Mouse (Mus musculus): ENCODE measurements at regions not wholly inside any gene's neighbourhood (a gene's known extent, or its start where the extent isn't known, plus 50 kb on each side); places are given as distances from the start of the nearest gene placed in this dataset.

- no peak for ATAC-seq (ENCODE audit: low TSS enrichment)
Measured at GRCm38 (mm10) chr17:49215281-49215680, 212.9 kb upstream of the Mocs1 start.

- ATAC-seq (ENCODE audit: low TSS enrichment) = peak; percentile 93
Measured at GRCm38 (mm10) chr17:49219512-49220197, 208.5 kb upstream of the Mocs1 start.

- no peak for ATAC-seq (ENCODE audit: low TSS enrichment)
Measured at GRCm38 (mm10) chr17:49223212-49223611, 204.9 kb upstream of the Mocs1 start.

GRCm38 (mm10) chr17:49223651-49224050 is 204.5 kb upstream of the Mocs1 start:
- ATAC-seq (ENCODE audit: low TSS enrichment) = no peak

DNA sequence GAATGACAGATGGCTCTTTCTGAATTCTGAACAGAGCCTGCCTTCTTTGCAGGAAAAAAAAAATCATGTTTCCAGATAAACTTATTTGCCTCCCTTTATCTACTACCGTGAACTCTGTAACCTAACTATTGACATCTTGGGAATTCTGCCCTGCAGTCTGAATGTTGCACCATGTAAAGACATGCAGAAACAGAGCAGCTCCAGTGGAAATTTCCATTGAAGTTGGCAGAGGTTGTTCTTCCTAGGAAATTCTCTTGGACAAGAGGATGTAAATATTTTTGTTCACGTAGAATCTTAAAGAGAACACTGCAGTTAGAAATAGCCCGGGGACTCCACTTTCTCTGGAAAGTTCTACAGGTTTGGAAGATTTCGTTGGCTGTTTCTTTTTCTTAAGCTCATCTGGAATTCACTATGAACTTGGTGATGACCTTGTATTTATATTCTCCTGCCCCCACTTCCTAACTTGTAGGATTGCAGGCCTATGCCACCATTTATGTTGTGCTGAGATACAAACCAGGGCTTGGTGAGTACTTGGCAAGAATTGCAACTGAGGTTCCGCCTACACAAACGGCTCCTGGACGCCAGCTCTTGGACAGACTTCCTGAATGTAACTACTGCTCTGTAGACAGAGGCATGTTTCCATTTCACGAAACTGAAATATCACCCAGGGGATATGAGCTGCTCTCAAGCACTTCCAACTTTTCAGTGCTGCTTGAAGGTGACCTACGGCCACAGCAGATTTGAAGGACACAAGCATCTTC is 202.7 kb upstream of the Mocs1 start:
- peak; percentile 77 for ATAC-seq (ENCODE audit: low TSS enrichment)

GRCm38 (mm10) chr17:49226016-49226400 is 202.2 kb upstream of the Mocs1 start:
- no peak for ATAC-seq (ENCODE audit: low TSS enrichment)

- no peak for ATAC-seq (ENCODE audit: low TSS enrichment)
Measured at GRCm38 (mm10) chr17:49231287-49231686, 196.9 kb upstream of the Mocs1 start.

- ATAC-seq (ENCODE audit: low TSS enrichment) = no peak
Measured at GRCm38 (mm10) chr17:49240097-49240496, 188.1 kb upstream of the Mocs1 start.

DNA sequence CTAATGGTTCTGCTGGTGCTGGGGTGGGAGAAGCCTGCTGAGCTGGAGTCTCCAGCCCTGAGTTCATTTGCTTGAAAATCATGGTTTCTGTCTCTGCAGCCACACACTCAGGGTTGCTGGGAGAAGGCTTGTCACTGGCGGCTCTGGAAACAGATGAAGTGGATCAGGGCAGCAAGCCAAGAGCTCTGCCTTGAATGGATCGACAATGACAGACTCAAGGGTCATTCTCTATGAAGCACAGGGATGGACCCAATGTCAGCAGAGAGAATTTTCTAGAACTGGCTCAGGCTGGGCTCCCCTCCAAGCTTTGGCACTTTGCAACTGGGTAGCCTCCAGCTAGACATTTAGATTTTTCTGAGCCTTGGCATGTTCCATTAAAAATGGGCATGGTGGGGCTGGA is 184.7 kb upstream of the Mocs1 start:
- ATAC-seq (ENCODE audit: low TSS enrichment) = peak; percentile 34; the same call in 1 of the 2 replicates

GRCm38 (mm10) chr17:49245013-49245412 is 183.1 kb upstream of the Mocs1 start:
- no peak for ATAC-seq (ENCODE audit: low TSS enrichment)

- no peak for ATAC-seq (ENCODE audit: low TSS enrichment)
Measured at GRCm38 (mm10) chr17:49247215-49247614, 180.9 kb upstream of the Mocs1 start.

DNA sequence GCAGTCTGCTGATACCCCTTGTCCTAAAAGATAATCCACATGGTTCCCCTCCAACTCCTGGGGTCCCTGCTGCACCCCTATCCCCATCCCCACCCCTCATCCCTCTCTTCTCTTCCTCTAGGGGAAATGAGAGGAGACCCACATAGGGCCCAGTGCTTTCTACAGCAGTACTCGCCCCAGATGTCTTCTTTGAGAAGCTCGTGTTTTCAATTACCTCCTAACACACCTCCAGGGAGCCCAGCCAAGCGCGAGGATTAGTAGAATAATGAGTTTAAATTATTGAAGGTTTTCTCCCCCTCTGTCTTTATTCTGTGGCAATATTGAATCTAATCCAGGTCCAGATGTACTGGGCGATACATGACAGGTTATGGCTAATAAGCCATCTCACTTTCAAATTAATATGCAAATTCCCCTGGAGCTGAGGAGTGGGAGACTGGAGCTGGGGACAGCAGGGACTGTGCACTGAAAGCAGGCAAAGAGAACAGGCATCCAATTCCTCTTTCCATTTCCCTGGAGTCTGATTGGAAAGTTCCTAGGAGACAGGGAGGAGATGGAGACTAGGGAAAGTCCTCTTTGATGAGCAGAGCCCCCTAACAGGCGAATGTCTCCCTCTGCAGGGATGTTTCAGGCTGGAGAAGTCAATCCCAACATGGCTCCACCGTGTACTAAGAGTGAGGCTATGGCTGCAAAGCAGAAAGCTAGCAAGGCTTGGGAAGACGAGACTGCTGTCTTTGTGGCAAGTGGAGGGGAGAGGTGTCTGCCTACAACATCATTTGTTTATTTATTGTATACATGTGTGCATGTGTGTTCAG is 177.2 kb upstream of the Mocs1 start:
- no peak for ATAC-seq (ENCODE audit: low TSS enrichment)

DNA sequence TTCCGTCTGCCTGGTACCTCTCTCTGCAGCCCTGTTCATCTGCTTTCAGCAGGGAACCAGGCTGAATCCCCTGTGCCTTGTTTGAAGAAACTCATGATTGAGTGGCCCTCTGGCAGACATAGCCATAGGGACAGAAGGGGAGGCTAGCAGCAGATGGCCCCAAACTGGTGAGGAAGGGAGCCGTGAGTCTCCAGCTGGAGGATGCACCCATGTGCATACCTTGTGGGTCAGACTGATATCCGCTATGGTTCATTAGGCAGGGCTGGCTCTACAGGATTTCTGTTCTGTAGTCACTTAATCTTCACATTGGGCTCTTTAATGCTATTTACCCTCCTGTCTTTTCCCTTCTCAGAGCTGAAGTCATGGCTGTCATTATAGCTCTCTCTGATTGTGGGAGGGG is 175.9 kb upstream of the Mocs1 start:
- ATAC-seq (ENCODE audit: low TSS enrichment) = no peak

DNA sequence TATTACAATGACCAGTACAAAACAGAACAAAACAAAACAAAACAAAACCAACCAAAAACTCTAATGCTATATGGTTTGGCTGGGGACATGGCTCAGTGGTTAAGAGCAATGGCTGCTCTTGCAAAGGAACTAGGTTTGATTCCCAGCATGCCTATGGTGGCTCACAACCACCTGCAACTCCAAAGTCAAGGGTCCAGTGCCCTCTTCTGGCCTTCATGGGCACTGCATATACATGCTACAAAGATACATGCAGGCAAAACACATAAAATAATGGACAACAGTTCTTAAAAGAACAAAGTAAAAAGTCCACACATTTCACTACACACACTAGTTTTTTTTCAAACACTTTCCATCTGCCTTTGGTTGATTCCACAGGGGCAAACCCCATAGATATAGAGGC is 169.7 kb upstream of the Mocs1 start:
- no peak for ATAC-seq (ENCODE audit: low TSS enrichment)

DNA sequence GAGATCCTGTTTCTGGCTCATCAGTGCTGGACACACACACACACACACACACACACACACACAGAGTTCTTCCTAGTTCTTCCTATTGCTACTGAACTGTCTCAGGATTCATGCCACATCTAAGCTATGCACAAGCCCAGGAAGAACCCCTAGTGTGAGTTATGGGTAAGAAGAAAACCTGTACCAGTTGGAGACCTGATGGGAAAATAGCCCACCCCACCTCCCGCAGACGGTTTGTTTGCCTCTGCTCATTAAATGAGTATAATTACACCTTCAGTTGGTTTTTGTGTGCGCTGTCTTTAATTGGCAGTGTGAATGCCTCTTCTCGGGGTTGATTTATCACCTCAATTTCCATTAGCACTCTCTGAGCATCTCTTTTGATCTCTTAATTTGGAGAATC is 165.8 kb upstream of the Mocs1 start:
- no peak for ATAC-seq (ENCODE audit: low TSS enrichment)

DNA sequence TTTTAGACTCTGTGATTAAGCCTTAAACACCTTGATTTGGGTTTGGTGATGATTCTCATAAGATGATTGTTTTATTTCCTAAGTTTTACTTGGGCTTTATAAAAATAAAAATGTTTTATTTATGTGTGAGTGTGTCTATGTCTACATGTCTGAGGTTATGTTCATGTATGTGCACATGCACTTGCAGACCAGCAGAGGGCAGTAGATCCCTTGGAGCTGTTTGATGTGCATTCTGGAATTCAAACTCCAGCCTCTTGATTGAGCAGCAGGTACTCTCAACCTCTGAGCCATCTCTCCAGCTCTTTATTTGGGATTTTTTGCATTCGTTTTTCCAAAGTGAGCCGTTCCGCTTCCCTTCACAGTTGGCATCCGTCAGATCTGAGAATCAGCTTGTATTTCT is 161.8 kb upstream of the Mocs1 start:
- no peak for ATAC-seq (ENCODE audit: low TSS enrichment)

DNA sequence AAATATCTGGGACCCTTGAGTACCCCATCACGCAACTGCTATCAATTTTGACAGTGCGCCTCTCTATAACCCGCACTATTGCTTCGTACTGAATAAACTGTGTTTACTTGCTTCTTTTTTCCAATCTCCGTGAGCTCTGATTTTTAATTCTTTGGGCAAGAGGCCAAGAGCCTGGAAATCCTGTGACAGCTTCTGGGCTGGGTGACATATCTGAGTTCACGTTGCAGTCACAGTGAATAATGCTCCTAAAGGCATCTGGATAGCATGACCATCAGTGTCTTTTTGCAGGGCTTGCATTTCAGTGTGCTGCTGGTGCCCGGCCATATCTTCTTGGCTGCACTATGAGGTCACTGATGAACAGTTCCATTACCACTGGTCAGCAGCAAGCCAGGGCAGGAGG is 158.2 kb upstream of the Mocs1 start:
- no peak for ATAC-seq (ENCODE audit: low TSS enrichment)

DNA sequence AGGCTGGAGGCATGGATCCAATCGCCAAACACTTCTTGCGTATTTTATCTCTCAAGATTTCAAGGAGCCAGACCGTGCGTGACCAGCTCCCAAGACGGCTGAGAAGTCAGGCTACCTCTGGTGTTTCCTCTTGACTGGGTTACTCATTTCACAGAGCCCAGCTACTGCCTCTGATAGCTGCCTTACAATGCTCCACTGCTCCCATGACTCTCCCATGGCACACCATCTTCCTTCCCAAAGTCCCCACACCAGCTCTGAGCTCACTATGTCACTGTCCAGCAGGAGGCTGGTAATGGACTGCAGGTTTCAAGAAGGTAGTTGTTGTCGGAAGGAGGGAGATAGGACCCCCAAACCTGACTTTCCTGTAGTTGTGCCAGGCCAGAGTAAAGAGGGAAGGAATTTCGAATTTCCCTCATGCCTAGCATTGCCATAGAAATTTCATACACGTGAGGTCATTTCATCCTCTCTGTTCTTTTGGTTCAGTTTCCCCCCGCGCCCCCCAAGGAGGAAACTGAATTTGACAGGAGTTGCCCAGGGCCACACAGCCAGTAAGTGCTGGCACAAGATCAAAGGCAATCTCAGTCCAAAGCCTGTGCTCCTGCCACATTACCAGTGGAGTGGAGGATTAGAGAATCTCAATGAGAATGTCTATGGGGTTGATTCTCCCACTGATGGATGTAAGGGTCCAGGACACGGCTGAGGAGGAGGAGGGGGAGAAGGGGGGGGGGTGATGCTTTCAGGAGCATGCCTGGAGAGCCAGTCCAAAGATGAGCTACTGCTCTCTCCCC is 155.3 kb upstream of the Mocs1 start:
- ATAC-seq (ENCODE audit: low TSS enrichment) = no peak

DNA sequence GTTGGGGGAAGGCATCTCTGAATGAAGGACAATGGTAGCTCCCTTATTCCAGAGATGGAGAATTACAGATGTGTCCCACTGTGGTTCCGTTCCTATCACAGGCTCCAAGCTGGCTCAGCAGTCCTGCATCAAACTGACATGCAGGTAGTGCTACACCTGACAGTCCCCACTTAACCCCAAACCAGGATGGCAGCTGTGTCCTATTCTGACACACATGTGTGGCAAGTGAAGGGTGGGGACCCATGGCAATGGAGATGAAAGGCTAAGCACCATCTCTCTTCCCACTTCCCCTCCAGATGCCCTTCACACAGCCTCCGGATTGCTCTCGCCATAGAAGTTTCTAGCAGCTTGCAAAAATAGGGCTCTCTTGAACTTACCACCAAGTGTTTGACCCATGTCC is 153.2 kb upstream of the Mocs1 start:
- ATAC-seq (ENCODE audit: low TSS enrichment) = no peak

DNA sequence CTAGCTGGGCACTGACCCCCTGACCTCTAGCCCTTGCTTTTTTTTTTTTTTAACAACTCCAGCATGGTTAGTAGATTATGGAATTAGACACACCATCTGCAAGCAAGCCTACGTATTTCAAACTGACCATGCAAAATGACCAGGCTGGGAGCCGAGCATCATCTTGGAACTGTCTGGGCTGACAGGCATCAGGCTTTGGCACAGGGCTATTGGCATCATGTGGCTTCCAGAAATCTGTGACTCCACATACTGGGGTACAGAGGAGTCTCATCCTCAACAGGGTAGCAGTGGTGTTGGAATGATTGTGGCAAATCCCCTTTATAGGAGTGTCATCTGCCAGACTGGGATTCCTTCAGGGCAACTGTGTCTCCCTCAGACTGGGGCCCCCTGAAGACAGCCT is 152.7 kb upstream of the Mocs1 start:
- ATAC-seq (ENCODE audit: low TSS enrichment) = no peak

DNA sequence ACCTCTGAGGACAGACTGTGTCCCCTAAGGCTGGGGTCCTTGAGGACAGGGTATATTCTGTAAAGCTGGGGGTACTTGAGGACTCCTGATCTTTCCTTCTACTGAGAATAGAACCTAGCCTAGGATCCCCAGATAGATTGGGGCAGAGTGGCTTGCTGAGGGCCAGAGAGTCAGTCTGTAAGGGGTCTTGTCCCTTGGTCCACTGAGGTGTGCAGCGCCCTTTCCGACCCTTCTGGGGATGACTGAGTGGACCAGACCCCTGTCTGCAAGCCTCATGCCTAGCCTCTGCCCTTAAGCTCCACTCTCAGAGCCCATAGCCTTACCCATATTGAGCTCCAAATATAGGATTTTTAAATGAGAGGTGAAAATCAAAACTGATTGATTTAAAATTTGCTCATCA is 152.2 kb upstream of the Mocs1 start:
- no peak for ATAC-seq (ENCODE audit: low TSS enrichment)

GRCm38 (mm10) chr17:49278541-49278940 is 149.6 kb upstream of the Mocs1 start:
- no peak for ATAC-seq (ENCODE audit: low TSS enrichment)
